Mouse (Mus musculus) ES-Bruce4 (cell line): ENCODE data around the gene Sp9.

Experiments used
- CTCF ChIP-seq: IDR thresholded peaks from one replicate; pipeline ENCODE4 v1.8.1; 2011; ENCODE audit warnings: low read depth, low read length
- EP300 ChIP-seq: IDR thresholded peaks from 2 replicates; pipeline ENCODE4 v1.6.1; 2011; ENCODE audit warnings: low read depth, low read length; ENCODE audit not compliant: insufficient read depth
- POLR2A ChIP-seq: IDR thresholded peaks from one replicate; pipeline ENCODE4 v1.8.1; 2011; ENCODE audit warnings: low read length; ENCODE audit not compliant: insufficient read depth

DNA sequence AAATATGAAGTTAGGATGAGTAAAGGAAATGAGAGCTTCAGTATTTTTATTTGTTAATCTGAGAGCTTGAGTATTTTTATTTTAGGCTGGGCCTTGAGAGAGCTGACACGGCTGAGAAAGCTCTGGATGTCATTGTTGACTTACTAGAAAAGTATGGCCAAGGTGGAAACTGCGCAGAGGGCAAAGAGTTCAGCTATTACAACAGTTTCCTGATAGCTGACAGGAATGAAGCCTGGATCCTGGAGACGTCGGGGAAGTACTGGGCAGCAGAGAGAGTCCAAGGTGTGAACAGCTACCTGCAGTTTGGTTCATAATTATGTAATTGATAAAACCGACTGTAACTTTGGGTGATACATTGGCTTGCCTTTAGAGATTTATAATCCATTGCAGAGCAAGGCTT, 47.5 kb downstream of the Sp9 start:
- TF ChIP-seq CTCF (no peak), POLR2A (no peak), EP300 (no peak)
